Mouse (Mus musculus) hindbrain, postnatal 0 days (tissue): ENCODE measurements around the gene Xylt1. TPM values are rescaled to one million over a fixed set of nuclear protein-coding genes. Genes with fewer than 3 reads are reported as not detected.
A peak's percentile ranks its signal among the peaks of the same experiment; 100 is the strongest.

Source experiments
- ATAC-seq: fragments of 200-750 bp; cut with Nextera tagmentation; 2 replicates; pipeline ENCODE4 v1.8.0; 2017; ENCODE audit warnings: mild to moderate bottlenecking, moderate TSS enrichment, moderate library complexity
- DNase-seq: peaks from one replicate; pipeline ENCODE4 v3.0.0-alpha.2; 2015; ENCODE audit warnings: low spot score
- H3K27ac ChIP-seq: fragments of 300-500 bp; sonication (generic); 2 replicates; pipeline ENCODE4 v1.5.1; 2014; ENCODE audit warnings: mild to moderate bottlenecking
- H3K27me3 ChIP-seq: fragments of 300-500 bp; sonication (generic); 2 replicates; pipeline ENCODE4 v1.6.1; 2014; ENCODE audit warnings: low read length, mixed read lengths; ENCODE audit not compliant: insufficient read depth
- H3K36me3 ChIP-seq: fragments of 300-500 bp; sonication (generic); 2 replicates; pipeline ENCODE4 v1.6.1; 2014; ENCODE audit warnings: low read length, mixed read lengths; ENCODE audit not compliant: insufficient read depth
- H3K4me1 ChIP-seq: fragments of 300-500 bp; sonication (generic); 2 replicates; pipeline ENCODE4 v1.6.1; 2014; ENCODE audit warnings: antibody characterized with exemption, low read length, mixed read lengths; ENCODE audit not compliant: insufficient read depth
- H3K4me2 ChIP-seq: fragments of 300-500 bp; sonication (generic); 2 replicates; pipeline ENCODE4 v1.6.1; 2014; ENCODE audit warnings: low read depth, mild to moderate bottlenecking, low read length, moderate library complexity, mixed read lengths
- H3K4me3 ChIP-seq: fragments of 300-500 bp; sonication (generic); 2 replicates; pipeline ENCODE4 v1.5.1; 2014; ENCODE audit warnings: low read length
- H3K9ac ChIP-seq: fragments of 300-500 bp; sonication (generic); replicated peaks from 2 replicates; pipeline ENCODE4 v1.6.1; 2014; ENCODE audit warnings: mild to moderate bottlenecking, low read length, moderate library complexity, mixed read lengths
- H3K9me3 ChIP-seq: fragments of 300-500 bp; sonication (generic); 2 replicates; pipeline ENCODE4 v1.6.1; 2016; ENCODE audit warnings: low read length, mixed read lengths
- CTCF ChIP-seq: IDR thresholded peaks from 2 replicates; pipeline ENCODE4 v1.5.1; 2016; ENCODE audit warnings: antibody characterized with exemption, control low read depth, low read depth
- WGBS: fragments of 180-500 bp; shearing (Covaris S2); extraction: QIAGEN DNeasy Blood & Tissue Kit; methylation state at CpG from one replicate; pipeline ENCODE4 v1.1.7; 2014; 5-methylcytosine and 5-hydroxymethylcytosine counted together
- polyA plus RNA-seq: library from polyadenylated mRNA; unstranded; fragments of >200 nt; fragmentation: Nextera tagmentation; extraction: Ambion mirVana; gene quantifications from 2 replicates; pipeline ENCODE4 v1.2.1, GENCODE M21; 2015
- total RNA-seq: library from RNA; depleted of rRNA; stranded (reverse); fragments of >200 nt; gene quantifications from 2 replicates; pipeline ENCODE4 v1.2.3, GENCODE M21; 2014

Xylt1 gene
- total and polyA plus RNA-seq, 2 experiments from 2014 or later = 3.0 to 16.6 TPM

GRCm38 (mm10) chr7:117614346-117614745, 233.6 kb downstream of the Xylt1 start:
- ATAC-seq (no peak), DNase-seq (peak; percentile 46)
- Histone ChIP-seq H3K27ac (no peak overlapping the region), H3K9ac (no peak overlapping the region), H3K4me1 (no peaks in the 10 kb centered on the region; the same call in 1 of the 2 replicates), H3K9me3 (no peaks in the 10 kb centered on the region), H3K36me3 (no peaks in the 10 kb centered on the region), H3K4me3 (no peak overlapping the region), H3K4me2 (no peak overlapping the region), H3K27me3 (no peaks in the 10 kb centered on the region)
- no peak for TF ChIP-seq CTCF
- WGBS = 70% methylated on average over 2 of the region's 2 CpGs

GRCm38 (mm10) chr7:117614851-117615250, 234.1 kb downstream of the Xylt1 start:
- ATAC-seq (no peak), DNase-seq (no peak)
- H3K4me2 ChIP-seq = no peak overlapping the region
- H3K4me3 ChIP-seq = no peak overlapping the region
- H3K27me3 ChIP-seq = no peaks in the 10 kb centered on the region
- WGBS = 75% methylated on average over 5 of the region's 5 CpGs
- TF ChIP-seq CTCF = no peak
- H3K4me1 ChIP-seq = no peaks in the 10 kb centered on the region; the same call in 1 of the 2 replicates
- H3K9me3 ChIP-seq = no peaks in the 10 kb centered on the region
- H3K27ac ChIP-seq = no peak overlapping the region
- no peaks in the 10 kb centered on the region for H3K36me3 ChIP-seq
- no peak overlapping the region for H3K9ac ChIP-seq

GRCm38 (mm10) chr7:117616277-117616676, 235.5 kb downstream of the Xylt1 start:
- TF ChIP-seq CTCF = no peak
- Histone ChIP-seq H3K27ac (no peak overlapping the region), H3K4me3 (no peak overlapping the region), H3K9ac (no peak overlapping the region), H3K4me1 (no peaks in the 10 kb centered on the region; the same call in 1 of the 2 replicates), H3K9me3 (no peaks in the 10 kb centered on the region), H3K36me3 (no peaks in the 10 kb centered on the region), H3K4me2 (no peak overlapping the region), H3K27me3 (no peaks in the 10 kb centered on the region)
- ATAC-seq (no peak), DNase-seq (no peak)
- WGBS = 66% methylated on average over 5 of the region's 5 CpGs

GRCm38 (mm10) chr7:117618715-117619150, 238.0 kb downstream of the Xylt1 start:
- no peak for TF ChIP-seq CTCF
- H3K4me1 ChIP-seq = no peaks in the 10 kb centered on the region; the same call in 1 of the 2 replicates
- no peak overlapping the region for H3K4me3 ChIP-seq
- WGBS = 34% methylated on average over 4 of the region's 4 CpGs
- ATAC-seq (peak; percentile 65), DNase-seq (peak; percentile 34)
- no peaks in the 10 kb centered on the region for H3K36me3 ChIP-seq
- H3K27ac ChIP-seq = no peak overlapping the region
- H3K4me2 ChIP-seq = no peak overlapping the region
- H3K9ac ChIP-seq = no peak overlapping the region
- H3K27me3 ChIP-seq = no peaks in the 10 kb centered on the region
- H3K9me3 ChIP-seq = no peaks in the 10 kb centered on the region

- no peak overlapping the region for H3K4me3 ChIP-seq
- WGBS = 68% methylated on average over 4 of the region's 4 CpGs
- H3K36me3 ChIP-seq = no peaks in the 10 kb centered on the region
- ATAC-seq (no peak), DNase-seq (no peak)
- H3K4me1 ChIP-seq = no peaks in the 10 kb centered on the region
- no peaks in the 10 kb centered on the region for H3K27me3 ChIP-seq
- H3K9ac ChIP-seq = no peak overlapping the region
- no peak overlapping the region for H3K27ac ChIP-seq
- H3K4me2 ChIP-seq = no peak overlapping the region
- no peaks in the 10 kb centered on the region for H3K9me3 ChIP-seq
- TF ChIP-seq CTCF = no peak
These were observed 240.8 kb downstream of the Xylt1 start for GRCm38 (mm10) chr7:117621566-117621965.

GRCm38 (mm10) chr7:117622769-117623168, 242.0 kb downstream of the Xylt1 start:
- no peak overlapping the region for H3K4me2 ChIP-seq
- H3K27ac ChIP-seq = no peak overlapping the region
- DNase-seq = peak; percentile 44
- H3K27me3 ChIP-seq = no peaks in the 10 kb centered on the region
- H3K9ac ChIP-seq = no peak overlapping the region
- no peaks in the 10 kb centered on the region for H3K36me3 ChIP-seq
- TF ChIP-seq CTCF = peak; percentile 60
- H3K4me3 ChIP-seq = no peak overlapping the region
- H3K4me1 ChIP-seq = no peaks in the 10 kb centered on the region
- 77% methylated on average over 2 of the region's 2 CpGs for WGBS
- no peak for ATAC-seq
- H3K9me3 ChIP-seq = no peaks in the 10 kb centered on the region

- Histone ChIP-seq H3K9ac (0 out of 2 replicates have a peak overlapping the region, but pooled peaks have one; percentile 28), H3K4me2 (no peak overlapping the region), H3K4me1 (peaks cover 4% of the 10 kb centered on the region; the same call in 1 of the 2 replicates), H3K27me3 (no peaks in the 10 kb centered on the region), H3K9me3 (no peaks in the 10 kb centered on the region), H3K27ac (peak overlapping the region; percentile 32; the same call in 1 of the 2 replicates), H3K36me3 (no peaks in the 10 kb centered on the region), H3K4me3 (no peak overlapping the region)
- DNase-seq (no peak), ATAC-seq (no peak)
- WGBS = 80% methylated on average over 3 of the region's 3 CpGs
- no peak for TF ChIP-seq CTCF
These were observed 248.0 kb downstream of the Xylt1 start for GRCm38 (mm10) chr7:117628791-117629190.
